Mouse (Mus musculus): ENCODE measurements around the gene Tagln.

The Tagln gene

DNA sequence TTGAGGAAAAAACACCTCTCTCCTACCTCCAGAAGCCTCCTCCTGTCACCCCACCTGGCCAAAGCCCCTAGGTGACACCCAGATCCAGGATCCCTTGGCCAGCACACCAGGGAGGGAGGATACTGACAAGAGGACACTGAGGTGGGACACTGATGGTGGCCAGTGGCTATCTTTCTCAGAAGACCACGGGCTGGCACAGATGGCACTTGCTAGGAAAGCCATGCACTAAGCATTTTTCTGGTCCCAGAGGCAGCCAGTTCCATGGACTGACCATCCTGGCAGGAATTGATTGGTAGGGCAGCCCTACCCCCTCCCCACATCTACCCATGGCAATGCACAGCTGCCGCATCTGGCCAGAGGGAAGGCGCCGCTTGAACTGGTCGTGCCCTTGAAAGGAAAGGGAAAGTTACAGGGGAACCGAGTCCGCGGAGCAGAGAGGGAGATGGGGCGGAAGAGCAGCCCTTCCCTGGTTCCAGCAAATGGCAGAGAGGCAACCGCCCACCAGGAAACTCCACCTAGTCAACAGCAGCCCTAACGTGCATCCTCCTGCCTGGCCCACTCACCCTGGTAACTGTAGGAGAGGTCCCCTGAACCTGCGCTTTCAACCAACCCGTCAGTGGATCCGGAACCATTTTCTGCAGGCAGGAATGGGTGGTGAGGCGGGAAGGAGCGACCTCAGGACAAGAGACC lies 10.5 kb upstream of the Tagln start:
- in situ Hi-C loops (cut with MboI, MseI), result loop anchor here (5.0 kb wide), 1 partner anchor 34 kb away; no protein-coding TSS in a partner anchor

DNA sequence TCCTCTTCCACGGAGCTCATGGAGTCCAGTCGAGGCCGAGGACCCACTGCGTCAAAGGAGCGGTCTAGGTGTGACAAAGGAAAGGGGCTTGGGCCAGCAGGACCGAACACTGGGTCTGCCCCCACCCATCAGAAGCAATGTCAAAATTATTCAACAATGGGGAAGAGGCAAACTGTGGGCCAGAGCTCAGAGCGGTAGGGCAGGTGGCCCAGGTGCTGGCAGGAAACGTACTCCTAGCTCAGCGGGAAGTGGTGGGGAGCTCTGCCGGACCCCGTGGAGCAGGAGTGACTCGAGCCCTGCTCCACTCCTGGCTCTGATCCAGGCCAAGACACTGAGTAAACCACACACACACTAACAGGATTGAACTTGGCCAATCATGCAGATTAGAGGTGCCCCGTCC lies 9.9 kb upstream of the Tagln start:
- in situ Hi-C loops (cut with MboI, MseI), result loop anchor here (5.0 kb wide), 1 partner anchor 33 kb away; no protein-coding TSS in a partner anchor

GRCm38 (mm10) chr9:45944506-45945400 lies 8.9 kb upstream of the Tagln start:
- in situ Hi-C loops (cut with MboI, MseI), result loop anchor here (5.0 kb wide), 1 partner anchor 32 kb away; no protein-coding TSS in a partner anchor

GRCm38 (mm10) chr9:45943628-45944505 lies 8.0 kb upstream of the Tagln start:
- in situ Hi-C loops (cut with MboI, MseI), result no loop called here

GRCm38 (mm10) chr9:45942916-45943315 lies 7.1 kb upstream of the Tagln start:
- in situ Hi-C loops (cut with MboI, MseI), result no loop called here

DNA sequence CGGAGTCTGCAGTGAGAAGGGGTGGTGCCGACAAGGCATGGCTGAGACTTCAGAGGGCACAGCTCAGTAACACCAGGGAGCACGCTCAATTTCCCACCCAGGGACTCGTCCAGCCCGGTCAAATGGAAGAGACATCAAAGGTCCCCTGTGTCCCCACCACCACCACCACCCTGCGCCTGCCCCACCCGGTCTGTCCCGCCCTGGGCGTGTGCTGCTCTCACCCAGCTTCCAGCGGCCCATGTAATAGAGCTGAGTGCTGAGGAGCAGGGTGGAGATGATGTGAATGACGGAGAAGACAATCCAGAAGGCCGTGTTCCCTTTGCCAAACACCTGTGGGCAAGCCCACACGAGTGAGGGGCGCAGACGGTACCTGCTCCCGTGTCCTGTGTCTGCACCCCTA lies 6.6 kb upstream of the Tagln start:
- in situ Hi-C loops (cut with MboI, MseI), result no loop called here

DNA sequence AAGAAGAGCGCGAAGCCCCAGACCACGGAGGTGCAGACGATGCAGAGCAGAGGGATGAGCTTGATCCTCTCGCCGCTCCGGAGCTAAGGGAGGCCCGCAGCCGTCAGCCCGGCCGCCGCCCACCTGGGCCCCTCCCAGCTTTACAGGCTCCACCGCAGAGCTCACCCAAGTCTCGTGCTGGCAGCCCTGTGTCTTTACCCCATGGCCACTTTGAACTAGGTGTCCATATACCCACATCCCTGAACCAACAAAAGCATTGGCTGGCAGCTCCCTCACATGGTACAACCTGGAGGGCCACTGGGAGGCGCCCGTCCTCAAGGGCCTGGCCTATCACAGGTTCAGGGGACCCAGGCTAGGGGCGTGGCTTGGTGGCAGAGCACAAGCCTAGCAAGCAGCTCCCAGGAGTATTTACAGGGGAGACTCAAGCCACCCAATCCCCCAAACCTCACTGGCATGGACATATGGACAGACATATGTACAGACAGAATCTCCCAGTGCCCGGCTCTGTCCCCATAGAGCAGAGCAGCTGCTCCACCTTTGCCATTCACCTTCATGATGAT lies 5.6 kb upstream of the Tagln start:
- in situ Hi-C loops (cut with MboI, MseI), result no loop called here

- in situ Hi-C loops (cut with MboI, MseI), result no loop called here
Observed at GRCm38 (mm10) chr9:45939794-45940193, 3.9 kb upstream of the Tagln start.

DNA sequence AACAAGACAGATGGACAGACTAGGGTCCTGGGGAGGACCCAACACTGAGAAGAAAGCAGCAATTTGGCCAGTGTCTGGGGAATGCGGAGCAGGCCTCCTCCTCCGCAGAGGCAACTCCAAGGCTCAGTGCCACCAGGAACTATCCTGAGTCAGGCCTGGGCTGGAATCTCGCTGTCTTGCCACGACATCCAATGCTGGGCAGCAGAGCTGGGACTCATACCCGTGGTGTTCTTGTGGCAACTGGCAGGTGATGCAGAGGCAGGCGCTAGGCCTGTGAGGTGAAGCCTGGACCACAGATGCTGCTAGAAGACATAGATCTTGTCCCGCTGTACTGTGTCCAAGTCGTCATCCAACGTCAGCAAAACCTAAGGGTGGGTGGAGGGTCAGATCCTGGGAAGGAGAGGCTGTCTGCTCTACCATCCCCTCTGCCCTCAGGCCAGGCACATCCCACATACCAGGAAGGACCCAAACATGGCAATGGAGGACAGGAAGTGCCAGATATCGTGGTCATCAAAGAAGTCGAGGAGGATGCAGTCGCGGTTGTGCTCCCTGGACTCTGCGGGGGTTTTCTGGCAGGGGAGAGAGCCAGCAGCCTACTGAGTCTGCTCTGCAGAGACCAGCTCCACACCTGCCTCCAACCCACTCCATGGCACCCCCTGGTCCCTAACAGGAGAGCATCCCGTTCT lies 3.2 kb upstream of the Tagln start:
- in situ Hi-C loops (cut with MboI, MseI), result no loop called here

DNA sequence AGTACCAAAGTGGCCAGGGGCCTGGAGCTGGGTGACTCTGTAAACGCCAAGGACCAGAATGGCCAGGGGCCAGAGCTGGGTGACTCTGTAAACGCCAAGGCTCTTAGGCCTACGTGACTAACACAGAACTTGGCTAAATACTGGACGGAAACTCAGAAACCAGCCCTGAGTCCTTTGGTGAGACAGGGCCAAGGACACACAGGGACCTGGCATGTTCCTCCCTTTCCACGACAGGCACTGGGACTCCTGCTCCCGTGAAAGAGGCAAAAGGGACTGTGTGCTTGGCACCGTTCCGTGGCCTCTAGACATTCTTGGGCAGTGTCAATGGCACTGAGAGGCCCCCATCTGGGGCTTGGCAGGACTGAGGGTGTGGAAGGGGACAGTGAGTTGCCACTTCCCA lies 2.2 kb upstream of the Tagln start:
- in situ Hi-C loops (cut with MboI, MseI), result no loop called here

GRCm38 (mm10) chr9:45936883-45937282 lies 1.0 kb upstream of the Tagln start:
- in situ Hi-C loops (cut with MboI, MseI), result no loop called here

- in situ Hi-C loops (cut with MboI, MseI), result no loop called here
Observed at GRCm38 (mm10) chr9:45932571-45933415, 3.1 kb downstream of the Tagln start.

DNA sequence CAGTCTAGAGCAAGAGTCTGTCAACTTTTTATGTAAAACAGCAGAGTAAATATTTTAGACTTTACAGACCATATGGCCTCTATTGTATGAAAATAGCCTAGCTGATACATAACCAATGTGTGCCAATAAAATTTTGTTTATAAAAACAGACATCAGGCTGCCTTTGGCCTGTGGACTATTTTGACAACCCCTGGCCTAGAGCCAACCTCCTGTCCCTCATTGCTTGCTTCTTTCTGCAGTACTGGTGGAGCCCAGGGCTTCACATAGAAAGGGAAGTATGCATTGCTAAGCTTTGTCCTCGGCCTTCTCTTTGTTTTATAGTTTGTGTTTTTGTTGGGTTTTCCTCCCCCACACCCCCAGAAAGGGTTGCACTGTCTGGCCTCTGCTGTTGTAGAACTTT lies 3.9 kb downstream of the Tagln start:
- in situ Hi-C loops (cut with MboI, MseI), result no loop called here

DNA sequence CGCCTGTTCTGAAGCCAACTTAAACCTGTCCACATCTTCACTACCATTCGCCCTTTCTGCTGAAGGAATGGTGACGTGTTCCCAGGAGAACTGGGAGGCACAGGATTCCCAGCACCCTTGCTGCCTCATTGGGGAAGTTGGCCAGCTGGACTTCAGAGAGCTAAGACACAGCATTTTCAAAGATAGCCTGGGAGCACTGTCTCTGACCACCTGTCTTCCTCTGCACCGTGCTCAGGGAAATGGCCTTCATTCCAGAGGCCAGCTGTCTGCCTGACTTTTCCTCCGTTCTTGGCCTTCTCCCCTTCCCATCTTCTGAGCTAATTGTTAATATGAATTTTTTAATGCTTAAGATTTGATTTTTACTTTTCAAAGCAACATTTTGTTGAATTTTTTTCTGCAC lies 6.6 kb downstream of the Tagln start:
- in situ Hi-C loops (cut with MboI, MseI), result no loop called here

GRCm38 (mm10) chr9:45919895-45920294 lies 16.0 kb downstream of the Tagln start:
- in situ Hi-C loops (cut with MboI, MseI), result no loop called here

DNA sequence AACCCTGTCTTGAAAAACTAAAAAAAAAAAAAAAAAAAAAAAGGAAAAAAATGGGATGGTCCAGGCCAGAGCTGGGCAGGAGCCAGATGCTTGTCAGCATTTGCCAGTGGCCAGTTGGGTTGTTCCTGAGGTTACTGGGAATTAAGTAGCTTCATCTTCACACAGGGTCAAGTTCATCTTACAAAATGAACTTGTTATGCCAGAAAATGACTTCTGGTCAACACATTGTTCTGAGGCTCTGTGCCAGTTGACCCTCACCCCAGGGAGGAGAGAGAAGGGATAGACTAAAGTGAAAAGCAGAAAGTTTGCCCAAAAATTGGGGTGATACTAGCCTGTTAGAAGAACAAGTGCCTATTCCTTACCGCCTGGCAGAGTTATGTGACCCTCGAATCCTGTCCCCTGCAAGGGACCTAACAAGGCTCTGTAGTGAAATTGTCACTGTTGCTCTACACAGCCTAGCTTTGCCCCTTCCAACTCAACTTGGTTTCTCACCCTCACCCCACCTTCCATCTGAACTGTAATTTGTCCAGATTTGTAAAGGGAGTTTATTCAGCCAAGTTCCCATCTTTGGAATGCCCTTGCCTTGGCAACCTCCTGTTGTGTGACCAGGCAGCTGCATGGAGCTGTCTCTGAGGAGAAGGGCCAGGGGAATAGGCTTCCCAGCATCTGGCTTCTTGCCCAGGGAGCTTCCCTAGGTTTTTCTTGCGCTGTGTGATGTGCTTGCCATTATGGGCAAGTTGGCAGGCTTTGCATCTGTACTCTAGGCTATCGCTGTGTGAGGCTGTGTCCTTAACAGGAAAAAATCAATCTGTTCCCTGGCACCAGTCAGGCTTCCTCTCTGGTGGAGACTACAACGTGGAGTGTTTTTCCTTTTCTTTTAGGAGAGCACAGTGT lies 18.6 kb downstream of the Tagln start:
- in situ Hi-C loops (cut with MboI, MseI), result no loop called here

- in situ Hi-C loops (cut with MboI, MseI), result no loop called here
Observed at GRCm38 (mm10) chr9:45915659-45916058, 20.2 kb downstream of the Tagln start.

DNA sequence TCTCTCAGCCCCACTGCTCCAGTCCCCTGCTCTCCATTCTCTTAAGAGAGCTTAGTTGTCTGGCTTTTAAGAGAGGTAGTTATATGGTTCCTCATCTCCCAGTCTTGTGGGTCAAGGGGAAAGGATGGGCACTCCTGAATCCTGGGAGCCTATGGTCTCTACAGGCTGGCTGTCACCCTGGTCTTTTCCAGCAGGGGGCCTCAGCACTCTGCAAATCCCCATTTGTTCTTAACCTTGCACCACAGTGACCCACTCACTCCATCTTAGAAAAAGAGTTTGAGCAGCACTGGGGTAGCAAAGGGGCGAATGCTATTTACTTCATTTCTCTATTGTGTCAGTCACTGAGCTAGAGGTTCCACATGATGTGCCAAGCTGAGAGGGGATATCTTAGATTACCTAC lies 24.2 kb downstream of the Tagln start:
- in situ Hi-C loops (cut with MboI, MseI), result loop anchor here (5.0 kb wide), 1 partner anchor 36 kb away; no protein-coding TSS in a partner anchor

DNA sequence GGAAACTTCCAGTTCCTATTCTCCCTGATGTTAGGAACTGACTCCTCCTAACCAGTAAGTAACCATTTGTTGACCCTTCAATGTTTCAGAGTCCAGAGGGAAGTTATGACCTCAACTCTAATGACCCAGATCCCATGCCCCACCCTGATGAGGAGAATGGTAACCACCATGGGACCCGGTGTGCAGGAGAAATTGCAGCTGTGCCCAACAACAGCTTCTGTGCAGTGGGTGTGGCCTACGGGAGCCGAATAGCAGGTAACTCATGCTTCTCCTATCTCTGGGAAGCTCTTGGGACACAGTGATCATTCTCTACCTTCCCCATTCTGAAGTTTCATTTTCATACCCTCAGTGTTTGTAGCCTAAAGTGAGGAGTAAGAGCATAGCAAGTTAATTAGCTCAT lies 24.9 kb downstream of the Tagln start:
- in situ Hi-C loops (cut with MboI, MseI), result loop anchor here (5.0 kb wide), 1 partner anchor 36 kb away; no protein-coding TSS in a partner anchor

All from T-helper 1 cell (primary cell).